Mouse (Mus musculus) forebrain, postnatal 0 days (tissue): Measurements from ENCODE around the gene Nfya. TPM values are rescaled to one million over a fixed set of nuclear protein-coding genes. Genes with fewer than 3 reads are reported as not detected.
A peak's percentile ranks its signal among the peaks of the same experiment; 100 is the strongest.

ENCODE experiments used
- ATAC-seq: fragments of 200-750 bp; cut with Nextera tagmentation; 2 replicates; pipeline ENCODE4 v1.8.0; 2017; ENCODE audit warnings: mild to moderate bottlenecking, moderate library complexity
- DNase-seq: peaks from one replicate; pipeline ENCODE4 v3.0.0-alpha.2; 2015
- H3K27ac ChIP-seq: fragments of 300-500 bp; sonication (generic); 2 replicates; pipeline ENCODE4 v1.5.1; 2014; ENCODE audit warnings: low read depth, mild to moderate bottlenecking, antibody characterized with exemption, low read length, moderate library complexity, mixed read lengths
- H3K27me3 ChIP-seq: fragments of 300-500 bp; sonication (generic); 2 replicates; pipeline ENCODE4 v1.6.1; 2014; ENCODE audit warnings: mild to moderate bottlenecking, low read length, mixed read lengths; ENCODE audit not compliant: insufficient read depth
- H3K36me3 ChIP-seq: fragments of 300-500 bp; sonication (generic); 2 replicates; pipeline ENCODE4 v1.6.1; 2014; ENCODE audit warnings: mild to moderate bottlenecking, moderate library complexity; ENCODE audit not compliant: insufficient read depth
- H3K4me1 ChIP-seq: fragments of 300-500 bp; sonication (generic); 2 replicates; pipeline ENCODE4 v1.6.1; 2014; ENCODE audit warnings: antibody characterized with exemption; ENCODE audit not compliant: insufficient read depth
- H3K4me2 ChIP-seq: fragments of 300-500 bp; sonication (generic); 2 replicates; pipeline ENCODE4 v1.6.1; 2014; ENCODE audit warnings: low read depth, mild to moderate bottlenecking, moderate library complexity
- H3K4me3 ChIP-seq: fragments of 300-500 bp; sonication (generic); 2 replicates; pipeline ENCODE4 v1.5.1; 2014; ENCODE audit warnings: low read depth, low read length, mixed read lengths
- H3K9ac ChIP-seq: fragments of 300-500 bp; sonication (generic); 2 replicates; pipeline ENCODE4 v1.6.1; 2014; ENCODE audit warnings: mild to moderate bottlenecking
- H3K9me3 ChIP-seq: fragments of 300-500 bp; sonication (generic); 2 replicates; pipeline ENCODE4 v1.6.1; 2016; ENCODE audit warnings: low read length
- CTCF ChIP-seq: sonication (generic); IDR thresholded peaks from 2 replicates; pipeline ENCODE4 v1.5.1; 2016; ENCODE audit warnings: antibody characterized with exemption, control low read depth, low read depth
- WGBS: fragments of 180-500 bp; shearing (Covaris S2); extraction: QIAGEN DNeasy Blood & Tissue Kit; methylation state at CpG from one replicate; pipeline ENCODE4 v1.1.7; 2014; 5-methylcytosine and 5-hydroxymethylcytosine counted together
- polyA plus RNA-seq: library from polyadenylated mRNA; unstranded; fragments of >200 nt; fragmentation: Nextera tagmentation; extraction: Ambion mirVana; gene quantifications from 2 replicates; pipeline ENCODE4 v1.2.1, GENCODE M21; 2015
- total RNA-seq: library from RNA; depleted of rRNA; stranded (reverse); fragments of >200 nt; gene quantifications from 2 replicates; pipeline ENCODE4 v1.2.3, GENCODE M21; 2014

Nfya gene
- total and polyA plus RNA-seq, 2 experiments from 2014 or later: 6.6 to 35.0 TPM

GRCm38 (mm10) chr17:48408526-48409291 lies 997 bp downstream of the Nfya start:
- WGBS: 2% methylated on average over 46 of the region's 47 CpGs
- Histone ChIP-seq H3K36me3 (no peaks in the 10 kb centered on the region), H3K27me3 (no peaks in the 10 kb centered on the region), H3K4me1 (0 out of 2 replicates have a peak, but pooled peaks cover 16% of the 10 kb centered on the region), H3K4me3 (peak overlapping the region; percentile 77), H3K9me3 (no peaks in the 10 kb centered on the region), H3K4me2 (peak overlapping the region; percentile 81), H3K27ac (peak overlapping the region; percentile 99), H3K9ac (peak overlapping the region; percentile 98)
- ATAC-seq (peak; percentile 4), DNase-seq (peak; percentile 79)
- TF ChIP-seq CTCF: no peak

GRCm38 (mm10) chr17:48407910-48408525 lies 1.7 kb downstream of the Nfya start:
- no peak for ATAC-seq
- Histone ChIP-seq H3K36me3 (no peaks in the 10 kb centered on the region), H3K27ac (peak overlapping the region; percentile 99), H3K4me3 (peak overlapping the region; percentile 77), H3K27me3 (no peaks in the 10 kb centered on the region), H3K9ac (peak overlapping the region; percentile 98), H3K4me2 (peak overlapping the region; percentile 81), H3K9me3 (no peaks in the 10 kb centered on the region), H3K4me1 (0 out of 2 replicates have a peak, but pooled peaks cover 16% of the 10 kb centered on the region)
- WGBS: 5% methylated on average over 8 of the region's 8 CpGs
- DNase-seq: peak; percentile 6
- no peak for TF ChIP-seq CTCF

GRCm38 (mm10) chr17:48407154-48407553 lies 2.6 kb downstream of the Nfya start:
- Histone ChIP-seq H3K9me3 (no peaks in the 10 kb centered on the region), H3K9ac (no peak overlapping the region), H3K4me2 (peak overlapping the region; percentile 8; the same call in 1 of the 2 replicates), H3K36me3 (no peaks in the 10 kb centered on the region), H3K4me1 (0 out of 2 replicates have a peak, but pooled peaks cover 16% of the 10 kb centered on the region), H3K4me3 (no peak overlapping the region), H3K27me3 (no peaks in the 10 kb centered on the region), H3K27ac (peak overlapping the region; percentile 99; the same call in 1 of the 2 replicates)
- TF ChIP-seq CTCF: no peak
- DNase-seq (peak; percentile 57), ATAC-seq (no peak)
- WGBS: 64% methylated on average over 4 of the region's 4 CpGs

- Histone ChIP-seq H3K9me3 (no peaks in the 10 kb centered on the region), H3K4me1 (0 out of 2 replicates have a peak, but pooled peaks cover 10% of the 10 kb centered on the region), H3K4me2 (no peak overlapping the region), H3K9ac (no peak overlapping the region), H3K27me3 (no peaks in the 10 kb centered on the region), H3K4me3 (no peak overlapping the region), H3K36me3 (peaks cover 7% of the 10 kb centered on the region), H3K27ac (no peak overlapping the region)
- no peak for TF ChIP-seq CTCF
- WGBS: 93% methylated on average over 1 of the region's 1 CpGs
- DNase-seq: no peak
- no peak for ATAC-seq
Measured at GRCm38 (mm10) chr17:48404706-48405105, 5.0 kb downstream of the Nfya start.

GRCm38 (mm10) chr17:48403848-48404247 lies 5.9 kb downstream of the Nfya start:
- H3K9me3 ChIP-seq: no peaks in the 10 kb centered on the region
- ATAC-seq: no peak
- peaks cover 14% of the 10 kb centered on the region for H3K36me3 ChIP-seq
- no peak for DNase-seq
- H3K27ac ChIP-seq: no peak overlapping the region
- 0 out of 2 replicates have a peak, but pooled peaks cover 10% of the 10 kb centered on the region for H3K4me1 ChIP-seq
- no peak overlapping the region for H3K4me3 ChIP-seq
- 89% methylated on average over 2 of the region's 2 CpGs for whole genome bisulfite sequencing
- no peak overlapping the region for H3K9ac ChIP-seq
- no peaks in the 10 kb centered on the region for H3K27me3 ChIP-seq
- H3K4me2 ChIP-seq: no peak overlapping the region
- no peak for TF ChIP-seq CTCF

GRCm38 (mm10) chr17:48402751-48403150 lies 7.0 kb downstream of the Nfya start:
- Histone ChIP-seq H3K4me2 (no peak overlapping the region), H3K27ac (no peak overlapping the region), H3K27me3 (no peaks in the 10 kb centered on the region), H3K9me3 (no peaks in the 10 kb centered on the region), H3K4me3 (no peak overlapping the region), H3K9ac (no peak overlapping the region), H3K36me3 (peaks cover 23% of the 10 kb centered on the region), H3K4me1 (0 out of 2 replicates have a peak, but pooled peaks cover 5% of the 10 kb centered on the region)
- no peak for ATAC-seq
- no peak for DNase-seq
- WGBS: 92% methylated on average over 3 of the region's 3 CpGs
- TF ChIP-seq CTCF: no peak

- H3K9ac ChIP-seq: no peak overlapping the region
- H3K4me3 ChIP-seq: no peak overlapping the region
- no peaks in the 10 kb centered on the region for H3K4me1 ChIP-seq
- no peak overlapping the region for H3K4me2 ChIP-seq
- ATAC-seq: no peak
- H3K36me3 ChIP-seq: peaks cover 26% of the 10 kb centered on the region
- no peak for DNase-seq
- no peaks in the 10 kb centered on the region for H3K9me3 ChIP-seq
- TF ChIP-seq CTCF: no peak
- H3K27me3 ChIP-seq: no peaks in the 10 kb centered on the region
- 85% methylated on average over 4 of the region's 4 CpGs for WGBS
- H3K27ac ChIP-seq: no peak overlapping the region
Measured at GRCm38 (mm10) chr17:48401710-48402109, 8.0 kb downstream of the Nfya start.
